Mouse (Mus musculus) MEL-GATA-1-ER (cell line): Measurements from ENCODE around the gene E2f4.

ENCODE experiments used
- DNase-seq: peaks from one replicate; pipeline ENCODE4 v3.0.0-alpha.2; 2012; ENCODE audit warnings: low read depth; ENCODE audit errors: extremely low read depth

Gene E2f4

GRCm38 (mm10) chr8:105292471-105292870, 5.0 kb upstream of the E2f4 start:
- no peak for DNase-seq

DNA sequence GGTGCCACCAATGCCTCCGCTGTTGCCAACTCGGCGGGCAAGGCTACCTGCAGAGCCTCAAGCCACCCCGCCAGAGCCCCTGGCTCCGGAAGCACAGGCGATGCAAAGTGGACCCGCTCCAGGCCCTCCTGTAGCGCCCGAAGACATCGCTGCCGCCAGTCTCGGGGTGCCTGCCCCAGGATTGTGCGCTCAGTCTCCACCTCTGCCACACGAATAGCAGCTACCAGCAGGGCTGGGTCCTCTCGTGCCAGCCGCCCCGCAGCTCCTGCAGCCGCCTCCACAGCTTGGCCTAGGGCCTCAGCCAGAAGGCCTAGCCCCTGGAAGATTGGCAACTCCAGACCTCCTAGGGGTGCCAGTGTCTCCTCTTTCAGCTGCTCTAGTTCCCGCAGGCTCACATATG, 4.1 kb upstream of the E2f4 start:
- DNase-seq = no peak

DNA sequence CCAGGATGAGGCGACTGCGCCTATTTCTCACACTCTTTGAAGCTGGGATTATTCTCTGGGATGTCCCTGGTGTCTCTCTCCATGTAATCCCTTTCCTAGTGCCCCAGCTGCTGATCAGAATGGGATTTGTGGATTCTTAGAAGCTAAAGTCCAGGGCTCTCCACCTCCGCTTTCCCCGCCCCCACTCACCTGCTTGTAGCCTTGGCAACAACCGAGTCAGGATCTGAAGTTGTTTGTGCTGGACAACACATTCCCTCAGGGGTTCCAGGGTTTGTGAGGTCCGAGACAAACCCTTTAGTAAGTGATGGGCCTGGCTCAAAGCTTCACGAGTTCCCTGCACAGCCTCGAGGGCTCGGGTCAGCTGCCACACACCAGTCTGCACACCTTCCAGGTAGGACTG, 2.7 kb upstream of the E2f4 start:
- DNase-seq = no peak

DNA sequence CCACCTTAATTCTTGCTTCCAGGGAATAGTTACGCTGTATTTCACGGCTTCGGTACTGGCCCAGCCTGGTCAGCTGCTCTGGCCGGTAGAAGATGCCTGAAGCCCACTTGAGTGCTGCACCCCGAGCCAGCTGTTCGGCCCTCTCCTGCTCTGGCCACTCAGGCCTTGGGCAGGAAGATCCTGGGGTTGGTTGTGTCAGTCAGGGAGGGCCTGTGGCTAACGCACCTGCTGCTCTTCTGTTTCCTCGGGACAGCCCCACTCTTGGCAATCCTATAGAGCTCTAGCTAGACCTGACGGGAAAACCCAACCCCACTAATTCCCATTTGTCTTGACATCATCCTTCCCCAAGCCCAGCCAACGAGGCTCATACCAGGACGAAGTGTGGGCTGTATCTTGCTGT, 2.2 kb upstream of the E2f4 start:
- DNase-seq = no peak

- DNase-seq = no peak
These were observed 1.4 kb upstream of the E2f4 start, which contains the start of gene Exoc3l for GRCm38 (mm10) chr8:105295895-105296573. TSS of gene Exoc3l (minus strand) at chr8:105296101.

GRCm38 (mm10) chr8:105298351-105299252, 1.1 kb downstream of the E2f4 start:
- DNase-seq = no peak

GRCm38 (mm10) chr8:105299962-105300361, 2.5 kb downstream of the E2f4 start:
- DNase-seq = no peak

GRCm38 (mm10) chr8:105303396-105303795, 5.9 kb downstream of the E2f4 start:
- no peak for DNase-seq

DNA sequence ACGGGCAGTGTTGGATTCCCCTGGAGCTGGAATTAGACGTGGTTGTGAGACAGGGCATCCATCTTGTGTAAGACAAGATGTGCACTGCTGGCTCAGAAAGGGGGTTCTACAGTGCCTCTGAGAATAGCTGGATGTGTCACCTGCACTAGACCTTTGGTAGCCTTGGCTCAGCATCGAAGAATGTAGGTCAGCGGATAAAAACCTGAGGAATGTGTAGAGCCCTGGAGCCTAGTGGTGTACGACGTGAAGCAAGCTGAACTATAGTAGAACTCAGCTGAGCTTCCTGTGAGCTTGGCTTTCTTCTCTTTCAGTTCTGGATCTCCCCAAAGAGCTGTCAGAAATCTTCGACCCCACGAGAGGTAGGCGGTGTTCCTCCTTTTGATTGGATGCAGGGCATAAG, 6.4 kb downstream of the E2f4 start:
- DNase-seq = no peak

DNA sequence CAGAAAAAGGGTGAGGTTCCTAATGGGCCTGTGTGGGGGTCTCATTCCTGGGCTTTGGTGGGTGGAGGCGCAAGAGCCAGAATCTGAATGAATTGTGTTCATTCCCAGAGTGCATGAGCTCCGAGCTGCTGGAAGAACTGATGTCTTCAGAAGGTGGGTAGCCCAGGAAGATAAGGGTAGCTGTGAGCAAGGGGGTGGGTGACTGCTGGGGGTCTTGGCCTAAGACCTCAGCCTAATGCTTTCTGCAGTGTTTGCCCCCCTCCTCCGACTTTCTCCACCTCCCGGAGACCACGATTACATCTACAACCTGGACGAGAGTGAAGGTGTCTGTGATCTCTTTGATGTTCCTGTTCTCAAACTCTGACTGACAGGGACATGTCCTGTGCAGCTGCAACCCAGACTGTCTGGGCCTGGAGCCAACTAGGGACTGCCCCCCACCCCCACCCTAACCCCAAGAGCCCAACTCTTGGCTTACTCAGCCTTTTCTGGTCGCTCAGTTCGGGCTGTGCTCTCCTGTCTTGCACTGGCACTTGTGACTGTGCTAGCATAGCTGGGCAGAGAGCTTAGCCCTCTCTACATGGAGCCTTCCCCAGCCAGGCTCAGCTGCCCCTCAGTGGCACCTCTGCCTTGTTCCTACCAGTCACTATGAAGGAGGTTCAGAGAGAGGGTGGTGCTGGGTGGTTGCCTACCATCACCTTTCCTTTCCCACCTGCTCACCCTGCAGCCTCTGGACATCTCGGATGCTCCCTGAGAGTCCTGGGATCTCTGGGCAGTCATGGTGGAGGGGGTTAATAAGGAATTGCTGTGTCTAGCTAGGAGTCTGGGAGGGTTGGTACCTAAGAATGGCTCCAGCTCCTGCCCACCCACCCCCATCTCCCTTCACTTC, 7.1 kb downstream of the E2f4 start:
- DNase-seq = no peak

GRCm38 (mm10) chr8:105305211-105306145, 8.0 kb downstream of the E2f4 start, which contains the start of gene Elmo3:
TSS of gene Elmo3 (plus strand) at chr8:105305601.
- no peak for DNase-seq

DNA sequence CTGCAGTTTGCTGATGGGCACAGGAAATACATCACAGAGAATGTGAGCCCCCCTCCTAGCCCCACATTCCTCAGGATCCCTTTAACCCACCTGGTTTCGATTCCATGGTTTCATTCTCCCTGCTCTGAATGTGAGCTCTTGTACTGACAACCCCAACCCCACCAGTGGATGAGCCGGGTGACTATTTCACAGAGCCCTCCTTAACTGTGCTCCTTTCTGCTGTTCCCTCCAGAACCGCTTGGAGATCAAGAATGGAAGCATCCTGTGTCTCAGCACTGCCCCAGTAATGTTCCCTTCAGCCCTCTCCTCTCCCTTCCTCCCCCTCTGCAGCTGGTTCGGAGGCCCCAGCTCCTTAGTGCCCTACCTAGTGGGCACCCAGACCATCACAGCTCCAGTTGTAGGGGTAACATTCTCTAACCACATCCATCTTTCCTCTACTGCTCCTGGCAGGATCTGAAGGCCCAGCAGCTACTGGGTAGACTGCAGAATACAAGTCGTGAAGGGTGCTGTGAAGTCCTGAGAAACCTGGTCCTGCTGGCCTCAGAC, 8.8 kb downstream of the E2f4 start:
- no peak for DNase-seq

- no peak for DNase-seq
These were observed 10.2 kb downstream of the E2f4 start for GRCm38 (mm10) chr8:105307670-105308069.

GRCm38 (mm10) chr8:105308428-105308827, 11.0 kb downstream of the E2f4 start:
- no peak for DNase-seq

DNA sequence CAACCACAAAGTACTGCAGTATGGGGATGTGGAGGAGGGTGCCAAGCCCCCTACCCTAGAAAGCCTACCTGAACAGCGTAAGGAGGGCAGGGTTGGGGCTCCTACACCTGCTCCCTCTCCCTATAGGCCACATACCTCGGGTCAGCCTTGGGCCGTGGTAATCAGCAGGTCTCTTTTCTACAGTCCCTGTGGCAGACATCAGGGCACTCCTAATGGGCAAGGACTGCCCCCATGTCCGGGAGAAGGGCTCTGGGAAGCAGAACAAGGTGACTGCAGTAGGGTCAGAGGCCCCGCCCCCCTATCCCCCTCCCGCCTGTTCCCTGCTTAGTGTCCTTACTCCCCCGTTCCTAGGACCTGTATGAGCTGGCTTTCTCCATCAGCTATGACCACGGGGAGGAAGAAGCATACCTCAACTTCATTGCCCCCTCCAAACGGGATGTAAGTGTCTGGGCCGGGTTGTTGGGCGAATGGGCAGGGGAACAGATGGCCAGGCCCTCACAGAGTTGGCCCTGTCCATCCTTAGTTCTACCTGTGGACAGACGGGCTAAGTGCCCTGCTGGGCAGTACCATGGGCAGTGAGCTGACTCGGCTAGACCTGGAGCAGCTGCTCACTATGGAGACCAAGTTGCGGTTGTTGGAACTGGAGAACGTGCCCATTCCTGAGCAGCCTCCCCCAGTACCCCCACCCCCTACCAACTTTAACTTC, 11.8 kb downstream of the E2f4 start:
- no peak for DNase-seq

- DNase-seq = no peak
These were observed 12.7 kb downstream of the E2f4 start for GRCm38 (mm10) chr8:105310118-105310517.

- no peak for DNase-seq
These were observed 14.3 kb downstream of the E2f4 start for GRCm38 (mm10) chr8:105311718-105312117.

- DNase-seq = no peak
These were observed 15.5 kb downstream of the E2f4 start for GRCm38 (mm10) chr8:105312891-105313481.
